Mouse (Mus musculus) embryonic facial prominence, embryonic 10.5 days (tissue): ENCODE data around the gene Lypla2. TPM values are rescaled to one million over a fixed set of nuclear protein-coding genes. Genes with fewer than 3 reads are reported as not detected.
"Not testable (repeated sequence)": the region's sequence is repeated elsewhere in the genome, so short reads cannot be mapped to it uniquely, and the experiment has no call there.

Experiments used
- DNase-seq: peaks from one replicate; pipeline ENCODE4 v3.0.0-alpha.2; 2017; ENCODE audit warnings: low spot score
- H3K27ac ChIP-seq: fragments of 300-500 bp; sonication (generic); replicated peaks from 2 replicates; pipeline ENCODE4 v1.5.1; 2016; ENCODE audit warnings: mild to moderate bottlenecking
- H3K27me3 ChIP-seq: fragments of 300-500 bp; sonication (generic); replicated peaks from 2 replicates; pipeline ENCODE4 v1.6.1; 2016; ENCODE audit warnings: low read depth, mild to moderate bottlenecking; ENCODE audit not compliant: poor library complexity, severe bottlenecking
- H3K36me3 ChIP-seq: fragments of 300-500 bp; sonication (generic); replicated peaks from 2 replicates; pipeline ENCODE4 v1.6.1; 2016; ENCODE audit warnings: mild to moderate bottlenecking, moderate library complexity
- H3K4me1 ChIP-seq: fragments of 300-500 bp; sonication (generic); 2 replicates; pipeline ENCODE4 v1.6.1; 2016
- H3K4me3 ChIP-seq: fragments of 300-500 bp; sonication (generic); 2 replicates; pipeline ENCODE4 v1.5.1; 2016; ENCODE audit warnings: mild to moderate bottlenecking, moderate library complexity
- H3K9me3 ChIP-seq: fragments of 300-500 bp; sonication (generic); 2 replicates; pipeline ENCODE4 v1.6.1; 2016; ENCODE audit warnings: mild to moderate bottlenecking
- WGBS: fragments of 180-500 bp; shearing (Covaris S2); methylation state at CpG from one replicate; pipeline ENCODE4 v1.1.7; 2016; 5-methylcytosine and 5-hydroxymethylcytosine counted together
- polyA plus RNA-seq: library from polyadenylated mRNA; unstranded; fragments of >200 nt; fragmentation: Nextera tagmentation; extraction: Ambion mirVana; gene quantifications from 2 replicates; pipeline ENCODE4 v1.2.1, GENCODE M21; 2016

Gene Lypla2
- polyA plus RNA-seq, 1 experiment from 2014 or later, result 207 TPM

DNA sequence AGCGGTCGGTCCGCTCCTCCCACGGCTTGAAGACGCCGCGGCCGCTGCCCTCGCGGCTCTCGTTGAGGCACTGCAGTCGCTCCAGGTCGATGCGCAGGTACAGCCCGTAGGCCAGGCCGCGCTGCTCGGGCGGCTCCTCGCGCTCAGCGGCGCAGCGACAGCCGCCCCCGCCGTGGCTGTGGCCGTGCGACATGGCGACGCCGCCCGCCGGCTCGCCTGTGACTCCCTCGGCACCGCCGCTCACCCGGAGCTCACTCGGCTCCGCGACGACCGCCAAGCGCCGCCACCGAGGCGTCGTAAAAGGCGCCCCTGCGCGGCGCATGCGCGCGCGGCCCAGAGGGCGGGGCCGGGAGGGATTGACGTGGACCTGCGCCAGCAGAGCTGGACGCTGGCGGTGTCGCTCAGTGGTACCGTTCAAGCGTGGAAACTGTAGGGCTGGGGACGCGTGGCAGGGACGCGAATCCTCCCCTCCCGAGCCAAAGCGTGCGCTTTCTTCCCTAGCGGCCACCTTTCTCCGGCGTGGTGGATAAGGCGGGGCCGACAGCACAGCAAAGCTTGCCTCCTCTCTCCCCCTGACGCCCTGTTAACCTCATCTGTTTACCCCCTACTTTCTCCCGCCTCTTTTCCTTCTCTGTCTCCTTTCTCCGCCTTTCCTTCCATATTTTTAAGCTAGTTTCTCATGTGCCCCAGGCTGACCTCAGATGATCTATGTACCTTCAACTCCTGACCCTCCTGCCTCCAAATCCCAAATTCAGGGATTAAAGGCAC, 14.7 kb upstream of the Lypla2 start, which contains the start of gene Pithd1:
Pithd1 (minus strand) TSS at position 322 of the 768 bp plus-strand sequence.
- Histone ChIP-seq H3K36me3 (peaks cover 35% of the 10 kb centered on the region), H3K4me1 (peaks cover 21% of the 10 kb centered on the region), H3K4me3 (peak within 1 kb of the TSS; percentile 86), H3K27ac (peak within 1 kb of the TSS; percentile 91), H3K9me3 (0 out of 2 replicates have a peak, but pooled peaks cover 3% of the 10 kb centered on the region), H3K27me3 (no peaks in the 10 kb centered on the region)
- WGBS, result under 1% methylated on average over 81 of the region's 81 CpGs
- peak; percentile 95 for DNase-seq

DNA sequence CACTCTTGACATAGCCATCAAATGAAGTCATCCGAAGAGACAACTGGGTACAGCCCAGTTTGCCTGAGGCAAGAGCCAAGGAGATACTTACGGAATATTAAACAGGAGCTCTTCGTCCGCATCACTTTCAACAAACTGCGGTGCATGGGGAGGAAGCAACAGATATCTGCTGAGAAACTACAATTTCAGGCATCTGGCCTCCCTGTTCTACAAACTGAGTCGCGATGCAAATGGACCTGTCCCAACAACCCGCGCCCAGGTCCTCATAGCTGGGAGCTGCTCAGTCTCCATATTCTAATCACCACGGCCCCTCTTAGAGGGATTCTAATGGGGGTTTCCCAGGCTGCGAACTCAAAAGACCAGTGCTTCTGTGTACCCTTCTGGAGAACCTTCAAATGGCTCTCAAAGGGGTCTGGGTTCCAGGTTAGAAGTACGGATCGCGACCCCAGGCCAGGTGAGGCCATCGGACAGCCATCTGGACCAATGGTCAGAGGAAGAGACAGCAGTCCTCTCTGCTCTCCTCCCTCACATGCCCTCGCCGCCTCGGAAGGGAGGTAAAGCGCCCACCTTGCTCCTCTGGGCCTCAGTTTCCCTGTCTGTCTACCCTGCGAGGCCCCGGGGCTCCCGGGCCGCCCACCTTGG, 14.0 kb upstream of the Lypla2 start:
- 8% methylated on average over 23 of the region's 23 CpGs for WGBS
- DNase-seq, result no peak
- H3K36me3 ChIP-seq, result peaks cover 42% of the 10 kb centered on the region

DNA sequence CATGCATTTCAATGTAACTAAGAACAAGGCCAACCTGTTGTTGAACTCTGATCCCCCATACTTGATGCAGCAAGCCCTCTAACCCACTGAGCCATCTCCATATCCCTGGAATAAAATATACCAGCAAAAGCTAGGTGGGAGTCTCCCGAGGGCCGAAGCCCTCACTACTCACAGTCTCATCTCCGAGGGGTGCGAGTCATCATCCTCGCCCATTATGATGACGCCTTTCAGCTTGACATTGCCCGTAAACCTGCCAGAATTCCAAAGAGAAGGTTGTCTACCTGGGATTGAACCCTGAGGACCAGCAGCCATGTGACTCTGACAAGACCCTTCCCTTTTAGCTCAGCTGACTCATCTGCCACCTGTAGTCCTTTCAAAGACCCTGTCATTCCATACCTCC, 13.3 kb upstream of the Lypla2 start:
- WGBS, result 92% methylated on average over 7 of the region's 7 CpGs

More for the DNA sequence above, 14.0 kb upstream of the Lypla2 start:
- Histone ChIP-seq H3K9me3 (no peaks in the 10 kb centered on the region), H3K4me1 (peaks cover 21% of the 10 kb centered on the region), H3K27ac (peak overlapping the region; percentile 91), H3K4me3 (peak overlapping the region; percentile 86), H3K27me3 (no peaks in the 10 kb centered on the region)

DNA sequence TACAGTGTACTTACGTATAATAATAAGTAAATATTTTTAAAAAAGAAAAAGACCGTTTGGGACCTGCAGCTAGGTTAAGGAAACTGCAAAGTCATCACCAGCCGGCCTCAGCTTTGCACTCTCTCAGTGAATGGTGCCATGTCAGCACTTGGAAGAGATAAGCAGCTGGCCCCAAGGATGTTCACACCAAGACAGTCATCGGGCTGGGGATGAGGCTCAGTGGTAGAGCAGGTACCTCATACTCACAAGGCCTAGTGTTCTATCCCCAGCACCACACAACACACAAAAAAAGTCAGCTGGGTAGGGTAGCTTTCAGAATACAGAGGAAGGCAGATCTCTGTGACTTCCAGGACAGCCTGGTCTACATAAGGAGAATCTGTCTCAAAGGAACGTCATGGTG, 12.8 kb upstream of the Lypla2 start:
- no peak for DNase-seq

More for the DNA sequence above, 13.3 kb upstream of the Lypla2 start:
- no peak overlapping the region for H3K27ac ChIP-seq
- no peaks in the 10 kb centered on the region for H3K9me3 ChIP-seq
- H3K4me1 ChIP-seq, result peaks cover 21% of the 10 kb centered on the region
- H3K27me3 ChIP-seq, result no peaks in the 10 kb centered on the region
- H3K36me3 ChIP-seq, result peaks cover 48% of the 10 kb centered on the region
- no peak for DNase-seq
- H3K4me3 ChIP-seq, result peak overlapping the region; percentile 86

DNA sequence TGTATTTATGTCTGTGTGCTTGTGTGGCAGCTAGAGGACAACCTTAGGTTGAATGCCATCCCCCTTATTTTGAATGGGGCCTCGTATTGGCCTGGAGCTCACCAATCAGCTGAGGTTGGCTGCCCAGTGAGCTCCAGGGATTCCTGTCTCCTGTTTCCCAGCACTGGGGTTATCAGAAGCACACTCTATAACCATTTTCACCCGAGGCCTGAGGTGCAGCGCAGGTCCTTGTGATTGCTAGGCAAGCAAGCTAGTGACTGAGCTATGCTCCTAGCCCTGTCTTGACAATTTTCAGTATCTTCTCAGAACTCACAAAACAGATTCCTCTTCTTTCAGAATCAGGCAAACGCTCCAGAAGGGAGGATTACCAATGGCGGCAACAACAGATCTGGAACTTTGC, 12.1 kb upstream of the Lypla2 start:
- Histone ChIP-seq H3K4me1 (peaks cover 21% of the 10 kb centered on the region), H3K36me3 (peaks cover 54% of the 10 kb centered on the region)
- WGBS, result 90% methylated on average over 5 of the region's 5 CpGs

More for the DNA sequence above, 12.8 kb upstream of the Lypla2 start:
- peaks cover 54% of the 10 kb centered on the region for H3K36me3 ChIP-seq
- WGBS, result 91% methylated on average over 5 of the region's 5 CpGs
- no peaks in the 10 kb centered on the region for H3K27me3 ChIP-seq
- H3K27ac ChIP-seq, result no peak overlapping the region
- H3K9me3 ChIP-seq, result no peaks in the 10 kb centered on the region
- peaks cover 21% of the 10 kb centered on the region for H3K4me1 ChIP-seq
- H3K4me3 ChIP-seq, result peak overlapping the region; percentile 86; the same call in 1 of the 2 replicates

DNA sequence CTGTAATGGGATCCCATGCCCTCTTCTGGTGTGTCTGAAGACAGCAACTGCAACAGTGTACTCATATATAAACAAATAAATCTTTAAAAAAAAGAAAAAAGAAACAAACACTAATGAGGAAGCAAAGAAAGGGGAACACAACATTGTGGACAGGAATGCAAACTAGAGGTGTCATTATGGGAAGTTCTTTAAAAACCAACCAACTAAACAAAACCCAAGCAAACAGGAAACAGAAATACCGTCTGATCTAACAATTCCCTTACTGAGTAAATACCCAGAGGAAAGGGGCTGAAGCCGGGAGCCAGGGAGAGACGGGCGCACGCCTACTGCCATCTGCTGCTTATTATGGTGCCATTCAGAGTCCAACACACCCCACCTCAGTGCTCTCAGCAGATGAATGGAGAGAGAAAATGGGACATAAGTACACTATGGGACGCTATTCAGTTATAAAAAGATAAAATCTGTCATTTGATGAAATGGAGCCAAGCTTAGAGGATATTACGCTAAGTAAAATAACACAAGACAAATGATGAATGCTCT, 9.2 kb upstream of the Lypla2 start:
- Histone ChIP-seq H3K9me3 (no peaks in the 10 kb centered on the region), H3K36me3 (peaks cover 80% of the 10 kb centered on the region), H3K4me1 (peaks cover 14% of the 10 kb centered on the region), H3K4me3 (no peak overlapping the region), H3K27ac (no peak overlapping the region), H3K27me3 (no peaks in the 10 kb centered on the region)
- no peak for DNase-seq
- 70% methylated on average over 7 of the region's 7 CpGs for WGBS

More for the DNA sequence above, 12.1 kb upstream of the Lypla2 start:
- H3K9me3 ChIP-seq, result no peaks in the 10 kb centered on the region
- H3K27ac ChIP-seq, result no peak overlapping the region
- H3K4me3 ChIP-seq, result no peak overlapping the region
- H3K27me3 ChIP-seq, result no peaks in the 10 kb centered on the region
- DNase-seq, result no peak

DNA sequence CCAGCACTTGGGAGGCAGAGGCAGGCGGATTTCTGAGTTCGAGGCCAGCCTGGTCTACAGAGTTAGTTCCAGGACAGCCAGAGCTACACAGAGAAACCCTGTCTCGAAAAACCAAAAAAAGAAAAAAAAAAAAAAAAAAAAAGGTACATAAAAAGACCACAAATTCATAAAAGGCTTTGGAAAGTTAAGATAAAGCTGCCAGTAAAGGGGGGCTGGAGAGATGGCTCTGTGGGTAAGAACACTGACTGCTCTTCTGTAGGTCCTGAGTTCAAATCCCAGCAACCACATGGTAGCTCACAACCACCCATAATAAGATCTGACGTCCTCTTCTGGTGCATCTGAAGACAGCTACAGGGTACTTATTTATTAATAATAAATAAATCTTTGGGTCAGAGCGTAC, 7.8 kb upstream of the Lypla2 start:
- DNase-seq, H3K9me3 ChIP-seq, H3K4me3 ChIP-seq, H3K27ac ChIP-seq, H3K27me3 ChIP-seq, H3K4me1 ChIP-seq: not testable (repeated sequence)
- H3K36me3 ChIP-seq, result peaks cover 90% of the 10 kb centered on the region
- 97% methylated on average over 5 of the region's 5 CpGs for WGBS

DNA sequence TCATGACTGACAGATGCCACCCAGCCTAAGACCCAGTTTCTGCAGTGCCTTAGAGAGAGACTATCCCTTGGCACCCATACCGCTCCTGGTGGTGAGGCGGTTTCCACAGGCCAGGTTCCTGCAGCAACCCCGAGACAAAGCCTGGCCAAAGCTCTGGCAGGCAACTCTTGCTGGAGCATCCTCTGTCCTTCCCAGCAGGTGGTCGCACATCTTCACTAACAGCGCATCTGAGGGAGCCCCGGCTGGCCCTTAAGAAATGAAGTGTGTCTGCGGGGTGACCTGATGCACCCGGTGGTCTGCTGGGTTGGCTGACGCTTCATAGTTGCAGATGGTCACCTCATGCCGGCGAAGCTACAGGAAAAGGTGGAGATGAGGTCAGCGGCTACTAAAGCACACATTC, 3.7 kb upstream of the Lypla2 start:
- DNase-seq, result no peak
- Histone ChIP-seq H3K36me3 (peaks cover 66% of the 10 kb centered on the region), H3K27ac (no peak overlapping the region), H3K4me1 (peaks cover 17% of the 10 kb centered on the region), H3K4me3 (no peak overlapping the region), H3K27me3 (no peaks in the 10 kb centered on the region), H3K9me3 (no peaks in the 10 kb centered on the region)
- 90% methylated on average over 12 of the region's 12 CpGs for WGBS

DNA sequence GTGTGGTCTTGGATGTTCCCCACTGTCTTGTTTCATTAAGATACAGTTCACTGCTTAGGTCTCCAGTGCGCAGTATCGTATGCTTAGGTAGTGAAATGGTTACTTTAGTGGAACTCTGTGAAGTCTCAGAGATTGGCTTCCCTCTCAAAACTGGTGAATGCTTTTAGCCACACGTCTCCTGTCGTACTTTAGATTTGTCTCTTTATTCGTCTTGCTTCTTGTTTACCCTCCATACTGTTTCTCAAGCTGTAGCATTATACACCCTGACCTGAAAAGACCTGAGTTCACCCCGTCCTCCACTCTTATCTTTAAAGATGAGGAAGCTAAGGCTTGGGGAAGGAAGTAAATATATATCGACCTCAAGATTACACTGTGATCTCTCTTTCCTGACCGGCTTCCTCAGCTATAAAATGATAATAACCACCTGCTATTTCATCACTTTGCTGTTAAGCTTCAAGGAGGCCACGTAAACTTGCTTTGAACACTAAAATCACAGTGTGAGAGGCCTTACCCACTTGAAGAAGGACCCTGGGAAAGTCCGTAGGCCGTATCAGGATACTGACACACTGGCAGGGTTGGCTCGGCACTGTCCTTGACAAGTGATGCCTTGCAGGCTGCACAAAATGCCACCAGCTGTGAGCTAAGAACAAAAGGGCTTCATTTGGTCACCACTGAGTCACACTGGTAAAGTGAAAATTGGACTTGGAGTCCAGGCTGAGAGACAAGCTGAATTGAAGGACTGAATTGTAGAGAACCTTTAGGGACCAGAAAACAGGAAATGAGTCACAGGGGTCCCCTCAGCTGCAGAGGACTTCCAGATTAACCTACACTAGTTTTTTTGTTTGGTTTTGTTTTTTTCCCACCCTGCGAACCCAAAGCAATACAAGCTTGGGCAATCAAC, 735 bp upstream of the Lypla2 start:
- Histone ChIP-seq H3K4me1 (peaks cover 32% of the 10 kb centered on the region), H3K4me3 (peak overlapping the region; percentile 100), H3K36me3 (peaks cover 73% of the 10 kb centered on the region), H3K27ac (peak overlapping the region; percentile 91), H3K27me3 (no peaks in the 10 kb centered on the region), H3K9me3 (no peaks in the 10 kb centered on the region)
- DNase-seq, result no peak
- 78% methylated on average over 13 of the region's 13 CpGs for WGBS

DNA sequence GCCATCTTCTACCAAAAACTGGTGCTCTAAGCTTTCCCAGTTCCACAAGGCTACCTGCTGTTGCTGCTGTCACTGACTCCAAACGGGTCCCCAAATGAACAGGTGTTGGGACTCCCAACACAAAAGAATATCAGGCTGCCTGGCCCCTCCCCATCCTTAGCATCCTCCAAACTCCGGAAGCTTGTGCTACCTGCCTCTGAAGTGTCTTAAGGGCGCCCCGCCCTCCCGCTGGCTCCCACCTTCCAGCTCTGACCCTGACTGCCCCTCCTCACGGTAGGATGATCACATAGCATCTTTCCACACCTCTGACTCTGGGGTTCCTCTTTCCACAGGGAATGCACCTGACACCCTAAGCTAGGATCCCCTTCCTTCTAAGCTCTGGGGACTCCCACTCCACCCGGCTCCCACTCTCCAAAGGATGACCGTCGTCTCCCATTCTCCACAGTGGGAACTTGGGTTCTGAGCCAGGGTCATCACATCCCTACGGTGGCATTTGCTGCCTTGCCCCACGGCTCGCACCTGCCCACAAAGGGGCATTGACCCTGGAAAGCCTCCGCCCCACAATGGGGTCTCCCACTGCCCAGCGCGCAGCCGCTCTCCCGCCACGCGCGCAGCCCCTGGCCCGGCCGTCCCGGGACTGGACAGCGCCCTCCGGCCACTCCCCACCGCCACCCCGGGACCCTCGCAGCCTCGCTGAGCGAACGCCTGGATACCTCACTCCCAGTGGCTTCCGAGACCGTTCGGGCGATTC, 446 bp downstream of the Lypla2 start:
- Histone ChIP-seq H3K4me1 (peaks cover 32% of the 10 kb centered on the region), H3K27ac (peak overlapping the region; percentile 91), H3K36me3 (peaks cover 75% of the 10 kb centered on the region), H3K4me3 (peak overlapping the region; percentile 100), H3K9me3 (no peaks in the 10 kb centered on the region), H3K27me3 (no peaks in the 10 kb centered on the region)
- WGBS, result under 1% methylated on average over 35 of the region's 35 CpGs
- no peak for DNase-seq

DNA sequence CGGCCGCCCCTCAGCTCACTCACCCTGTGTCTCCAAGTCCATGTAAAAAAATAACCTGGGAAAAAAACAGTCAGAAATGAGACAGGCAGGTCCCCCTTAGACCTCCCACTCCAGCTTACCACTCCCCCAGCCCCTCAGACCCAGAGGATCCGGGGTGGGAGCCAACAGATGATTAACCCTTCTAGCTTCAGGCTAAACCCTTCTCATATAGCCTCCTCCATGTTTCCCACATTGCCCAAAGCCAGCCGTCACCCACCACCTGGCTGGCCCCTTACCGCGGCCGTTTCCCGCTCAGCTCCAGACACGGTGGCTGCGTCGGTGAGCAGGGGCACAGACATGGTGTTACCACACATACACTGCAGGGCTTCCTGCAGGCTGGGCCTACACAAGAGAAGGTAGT, 1.8 kb downstream of the Lypla2 start:
- Histone ChIP-seq H3K27me3 (no peaks in the 10 kb centered on the region), H3K4me1 (peaks cover 32% of the 10 kb centered on the region), H3K9me3 (no peaks in the 10 kb centered on the region), H3K36me3 (peaks cover 75% of the 10 kb centered on the region), H3K4me3 (peak overlapping the region; percentile 100; the same call in 1 of the 2 replicates), H3K27ac (no peak overlapping the region)
- WGBS, result 91% methylated on average over 11 of the region's 11 CpGs
- no peak for DNase-seq
